Mouse (Mus musculus): Measurements from ENCODE around the gene Ubtf.

Ubtf gene

DNA sequence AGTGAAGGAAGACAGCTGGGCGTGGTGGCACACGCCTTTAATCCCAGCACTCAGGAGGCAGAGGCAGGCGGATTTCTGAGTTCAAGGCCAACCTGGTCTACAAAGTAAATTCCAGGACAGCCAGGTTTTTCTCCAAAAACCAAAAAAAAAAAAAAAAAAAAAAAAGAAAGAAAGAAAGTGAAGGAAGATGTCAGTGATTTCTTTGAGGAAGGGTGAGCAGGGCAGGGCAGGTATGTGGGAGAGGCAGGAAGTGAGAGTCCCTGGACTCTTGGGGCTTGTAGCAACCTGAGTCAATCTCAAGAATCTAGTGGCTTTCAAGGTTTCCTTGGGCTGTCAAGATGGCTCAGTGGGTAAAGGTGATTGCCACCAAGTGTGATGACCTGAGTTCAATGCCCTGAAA is 24.9 kb upstream of the Ubtf start:
- no peak for DNase-seq

DNA sequence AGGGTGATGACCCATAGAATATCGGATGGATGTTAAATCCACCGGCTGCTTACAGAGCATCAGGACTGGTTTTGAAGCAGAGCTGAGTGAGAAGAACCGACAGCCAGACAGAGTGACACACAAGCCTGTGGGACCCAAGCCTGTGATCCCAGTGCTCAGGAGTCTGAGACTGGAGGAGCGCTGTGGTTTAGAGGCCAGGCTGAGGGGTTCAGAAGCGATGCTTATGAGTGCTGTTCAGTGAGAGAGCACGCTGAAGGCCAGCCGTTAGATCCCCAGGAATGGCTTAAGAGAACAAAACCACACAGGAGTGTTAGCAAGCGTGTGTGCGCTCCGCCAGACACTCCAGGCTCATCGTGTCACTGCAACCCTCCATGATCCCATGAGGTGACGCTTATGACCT is 23.2 kb upstream of the Ubtf start:
- DNase-seq: no peak

DNA sequence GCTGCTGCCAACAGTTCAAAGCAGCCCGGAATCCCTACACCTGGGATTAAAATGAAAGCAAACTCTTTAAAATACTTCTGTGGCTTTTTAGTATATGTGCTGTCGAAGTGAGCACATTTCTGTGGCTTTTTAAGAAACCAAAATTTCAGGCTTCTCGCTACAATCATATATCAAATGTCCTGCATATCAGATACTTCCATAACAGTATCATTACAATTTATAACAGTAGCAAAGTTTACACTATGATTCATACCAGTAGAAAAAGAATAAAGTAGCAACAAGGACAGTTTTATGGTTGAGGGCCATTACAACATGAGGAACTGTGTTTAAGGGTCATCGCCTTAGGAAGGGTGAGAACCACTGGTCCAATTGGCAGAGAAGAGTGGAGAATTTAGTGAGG is 21.6 kb upstream of the Ubtf start:
- no peak for DNase-seq

DNA sequence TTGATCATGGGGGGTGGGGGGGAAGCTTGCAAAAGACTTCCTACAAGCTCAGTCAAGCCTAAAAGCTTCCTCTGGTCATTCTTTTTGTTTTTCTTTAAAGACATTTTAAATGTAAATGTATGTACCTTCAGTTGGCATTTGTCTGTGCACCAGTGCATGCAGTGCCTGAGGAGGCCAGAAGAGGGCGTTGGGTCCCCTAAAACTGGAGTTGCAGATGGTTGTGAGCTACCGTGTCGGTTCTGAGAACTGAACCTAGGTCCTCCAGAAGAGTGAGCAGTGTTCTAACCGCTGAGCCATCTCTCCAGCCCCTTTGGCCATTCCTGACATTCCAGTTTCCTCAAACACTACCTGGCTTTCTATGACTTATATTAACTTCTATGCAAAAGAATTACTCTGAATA is 20.1 kb upstream of the Ubtf start:
- DNase-seq: peak; percentile 60 to 70

DNA sequence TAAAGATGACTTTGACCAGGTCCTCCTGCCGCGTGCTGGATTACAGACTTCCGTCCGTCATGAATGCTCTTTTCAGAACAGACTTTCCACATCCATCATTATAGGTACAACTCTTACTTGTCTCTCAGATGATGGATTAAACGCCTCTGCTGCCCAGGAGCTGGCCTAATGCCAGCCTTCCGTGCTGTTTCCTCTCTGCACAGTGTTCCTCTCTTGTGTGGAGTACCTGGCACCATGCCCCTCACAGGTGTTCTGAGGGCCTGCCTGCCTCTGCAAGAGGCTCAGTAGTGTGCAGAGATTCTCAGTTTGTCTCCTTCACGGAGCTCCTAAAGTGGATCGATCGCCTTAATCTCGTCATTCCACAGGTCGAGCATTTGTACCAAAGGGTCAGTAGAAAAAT is 19.7 kb upstream of the Ubtf start:
- peak; percentile 84 to 91 for DNase-seq

DNA sequence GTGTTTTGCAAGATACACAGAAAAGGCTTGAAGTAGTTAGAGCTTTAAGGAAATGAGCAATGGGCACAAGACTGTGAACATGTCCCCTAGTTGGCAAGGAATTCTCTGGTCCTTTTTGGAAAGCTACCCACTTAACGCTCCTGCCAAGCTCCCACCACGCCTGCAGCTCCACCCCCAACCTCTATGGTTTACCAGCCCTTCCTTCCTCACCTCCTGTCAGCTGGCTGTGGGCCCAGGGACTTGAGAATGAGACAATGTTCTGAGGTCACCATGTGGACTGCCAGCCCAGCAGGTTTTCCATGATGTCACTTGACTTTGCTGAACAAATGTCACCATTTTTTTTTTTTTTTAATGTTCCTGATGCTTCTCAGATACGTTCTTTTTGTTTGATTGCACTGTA is 19.0 kb upstream of the Ubtf start:
- peak; percentile 96 to 99 for DNase-seq

DNA sequence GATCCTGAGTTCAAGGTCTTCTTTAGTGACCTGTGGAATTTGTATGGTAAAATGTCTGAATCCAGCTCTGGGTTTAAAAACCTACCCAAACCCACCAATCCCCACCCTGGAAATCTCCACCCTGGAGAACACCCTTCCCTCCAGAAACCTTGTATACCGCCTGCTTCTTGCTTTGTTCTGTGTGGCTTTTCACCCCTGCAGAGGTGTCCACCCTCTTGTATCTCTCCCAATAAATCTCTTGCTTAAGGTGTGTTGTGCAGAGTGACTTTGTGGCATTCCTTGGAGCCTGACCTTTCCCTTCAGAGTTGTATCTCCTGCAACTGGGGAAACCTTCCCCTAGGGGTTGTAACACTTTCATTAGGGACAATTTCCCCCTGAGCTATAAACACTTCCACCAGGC is 18.4 kb upstream of the Ubtf start:
- no peak for DNase-seq

DNA sequence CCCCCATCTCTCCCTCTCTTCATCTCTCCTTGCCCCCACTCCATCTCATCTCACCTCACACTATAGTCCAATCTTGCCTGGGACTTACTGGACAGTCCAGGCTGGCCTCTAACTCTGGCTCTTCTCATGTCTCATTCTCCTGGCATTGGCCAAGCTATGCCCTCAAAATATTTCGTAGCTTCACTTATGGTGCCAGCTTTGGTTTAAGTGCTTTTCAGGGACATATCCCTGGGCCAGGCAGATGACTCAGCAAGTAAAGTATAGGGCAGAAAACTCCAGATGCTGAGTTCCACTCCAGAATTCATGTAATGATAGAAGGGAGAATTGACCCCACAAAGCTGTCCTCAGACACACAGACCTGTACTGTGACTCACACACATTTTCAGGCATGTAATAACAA is 16.6 kb upstream of the Ubtf start:
- no peak for DNase-seq

DNA sequence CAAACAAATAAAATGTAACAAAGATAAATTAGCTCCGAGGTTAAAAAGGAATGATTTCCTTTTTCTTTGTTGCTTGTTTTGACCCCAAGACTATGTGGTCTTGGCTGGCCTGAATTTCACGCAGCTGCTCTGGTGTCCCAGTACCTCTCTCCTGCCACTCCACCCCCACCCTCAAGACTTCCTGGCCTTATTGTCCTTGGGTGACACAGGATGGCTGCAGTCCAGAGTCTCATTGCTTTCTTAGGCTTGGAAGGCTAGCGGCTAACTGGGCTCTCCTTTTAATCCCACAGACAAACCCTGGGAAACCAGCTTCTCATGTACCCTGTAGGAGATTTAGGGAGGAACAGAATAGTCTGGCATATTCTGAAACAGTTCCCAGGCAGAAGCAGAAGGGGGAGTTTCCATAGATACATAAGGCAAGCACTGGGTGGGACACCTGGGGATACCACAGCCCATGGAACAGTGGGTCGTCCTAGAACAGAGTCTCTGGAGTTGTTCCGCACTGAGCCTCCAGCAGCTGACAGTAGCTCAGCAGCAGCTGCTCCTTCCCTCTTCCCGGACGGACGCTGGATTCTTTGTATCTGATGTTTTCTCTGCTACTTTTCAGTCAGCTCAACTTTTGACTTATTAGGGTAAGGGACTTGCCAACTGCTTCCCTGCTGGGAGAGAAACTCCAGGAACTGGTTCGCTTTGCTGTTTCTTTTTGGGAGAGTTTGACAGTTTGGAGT is 15.6 kb upstream of the Ubtf start:
- peak; percentile 30 to 45 for DNase-seq

DNA sequence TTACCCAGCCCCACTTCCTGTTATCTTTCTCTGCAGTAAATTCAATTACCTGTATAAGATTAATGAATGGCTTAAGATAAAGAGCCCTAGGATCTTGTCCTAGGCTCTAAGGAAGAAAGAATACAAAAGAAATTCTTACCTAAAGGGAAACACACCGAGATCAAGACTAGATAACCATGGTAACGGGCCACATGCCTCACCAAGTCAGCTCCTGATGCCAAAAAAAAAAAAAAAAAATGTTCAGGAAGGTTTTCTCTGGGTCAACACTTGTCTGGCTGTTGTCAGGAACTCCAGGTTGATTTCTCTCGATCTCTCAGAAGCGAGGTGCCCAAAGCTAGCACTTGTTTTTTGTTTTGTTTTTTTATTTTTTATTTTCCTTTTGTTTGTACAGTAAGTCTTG is 14.5 kb upstream of the Ubtf start:
- DNase-seq: no peak

DNA sequence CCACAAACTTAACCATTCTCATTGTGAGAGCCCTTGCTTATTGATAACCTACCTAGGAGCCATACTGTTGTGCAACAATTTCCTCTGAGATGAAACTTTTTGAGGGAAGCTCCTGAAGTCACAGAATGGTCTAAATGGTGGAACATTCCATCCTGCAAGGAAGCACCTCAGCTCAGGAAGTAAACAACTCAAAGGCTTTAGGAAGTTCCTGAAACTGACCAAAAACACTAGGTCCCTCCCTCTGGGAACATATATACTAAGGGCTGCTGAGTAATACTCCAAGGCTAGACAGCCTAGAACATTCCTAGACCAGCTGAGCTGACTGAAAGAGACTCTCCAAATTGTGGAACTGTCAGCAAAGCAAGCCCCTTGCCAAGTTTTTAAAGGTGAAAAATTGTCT is 13.5 kb upstream of the Ubtf start:
- no peak for DNase-seq

DNA sequence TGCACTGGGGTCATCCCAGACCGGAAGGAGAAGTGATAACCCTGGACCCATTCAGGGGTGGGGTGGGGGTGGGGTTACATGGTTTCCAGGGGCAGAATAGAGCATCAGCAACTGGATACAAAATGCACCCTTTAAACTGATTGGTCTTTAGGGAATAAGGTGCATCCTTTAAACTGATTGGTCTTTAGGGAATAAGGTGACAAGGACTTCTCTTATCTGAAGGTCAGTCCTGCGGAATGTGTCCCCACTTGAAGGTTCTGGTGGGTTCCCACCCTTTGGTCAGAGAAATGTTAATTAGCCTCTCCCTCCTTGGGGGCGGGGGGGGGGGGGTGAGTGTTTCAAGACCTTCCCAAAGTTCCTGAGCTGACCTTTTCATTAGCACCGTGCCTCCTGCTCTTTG is 12.3 kb upstream of the Ubtf start:
- DNase-seq: no peak

DNA sequence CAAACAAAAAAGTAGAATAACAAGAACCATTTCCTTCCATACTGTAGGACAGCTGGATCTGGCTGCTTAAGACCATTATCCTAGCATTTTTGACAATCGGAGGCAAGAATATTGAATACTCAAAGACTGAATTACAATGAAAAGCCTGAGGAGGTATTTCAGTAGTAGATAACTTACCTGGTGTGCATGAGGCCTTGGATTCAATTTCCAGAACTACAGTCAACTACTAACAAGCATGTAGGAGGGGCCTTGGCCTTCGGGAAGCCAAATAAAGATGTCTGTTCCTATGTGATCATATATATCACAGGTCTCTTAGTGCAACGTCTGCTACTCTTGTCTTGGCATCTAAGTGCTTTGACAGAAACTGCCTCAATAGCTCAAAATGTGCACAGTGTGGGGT is 10.5 kb upstream of the Ubtf start:
- no peak for DNase-seq

DNA sequence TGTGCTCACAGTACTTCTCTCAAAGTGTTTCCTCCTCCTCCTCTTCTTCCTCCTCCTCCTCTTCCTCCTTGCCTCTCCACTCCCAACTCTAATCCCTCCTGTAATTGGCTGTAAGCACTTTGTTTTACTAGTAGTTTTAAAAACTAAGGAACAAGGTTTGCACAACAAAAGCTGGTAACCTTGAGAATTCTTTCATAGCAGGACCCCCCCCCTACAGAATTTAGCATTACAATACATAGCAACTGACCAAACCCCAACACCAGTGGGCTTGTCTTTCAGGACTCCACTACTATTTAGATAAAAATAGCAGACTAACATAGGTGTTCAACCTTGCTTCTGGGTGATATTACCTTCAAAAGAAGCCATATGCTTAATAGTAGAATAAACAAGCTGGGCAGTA is 10.0 kb upstream of the Ubtf start:
- DNase-seq: no peak

DNA sequence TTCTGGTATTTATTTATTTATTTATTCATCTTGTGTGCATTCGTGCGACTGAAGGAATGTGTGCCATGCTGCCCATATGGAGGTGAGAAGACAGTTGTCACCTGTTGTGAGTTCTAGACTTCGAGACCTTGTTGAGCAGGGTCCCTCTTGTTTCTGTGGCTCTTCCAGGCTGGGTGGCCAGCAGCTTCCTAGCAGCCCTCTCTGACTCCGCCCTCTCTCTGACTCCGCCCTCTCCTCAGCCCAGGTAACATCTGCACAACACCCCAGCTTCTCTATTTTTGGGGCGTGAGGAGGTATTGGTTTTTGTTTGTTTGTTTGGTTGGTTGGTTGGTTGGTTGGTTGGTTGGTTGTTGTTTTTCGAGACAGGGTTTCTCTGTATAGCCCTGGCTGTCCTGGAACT is 8.3 kb upstream of the Ubtf start:
- DNase-seq: no peak

DNA sequence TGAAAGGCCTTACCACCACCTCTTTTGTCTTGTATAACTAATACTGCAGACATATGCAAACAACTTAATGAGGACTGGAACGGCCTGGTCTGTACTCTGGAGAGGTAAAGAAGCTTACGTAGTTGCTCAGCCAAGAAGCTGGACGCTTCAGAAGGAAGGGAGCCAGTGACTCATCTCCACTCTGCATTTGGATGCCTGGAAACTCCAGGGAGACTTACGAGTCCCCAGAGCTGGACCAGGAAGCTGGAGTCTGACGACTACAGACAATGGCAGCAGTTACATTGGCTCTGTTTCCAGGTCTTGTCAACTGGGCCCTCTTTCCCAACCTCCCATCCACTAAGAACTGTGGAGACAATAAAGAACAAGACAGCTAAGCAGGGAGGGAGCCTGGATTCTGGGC is 7.7 kb upstream of the Ubtf start:
- no peak for DNase-seq

DNA sequence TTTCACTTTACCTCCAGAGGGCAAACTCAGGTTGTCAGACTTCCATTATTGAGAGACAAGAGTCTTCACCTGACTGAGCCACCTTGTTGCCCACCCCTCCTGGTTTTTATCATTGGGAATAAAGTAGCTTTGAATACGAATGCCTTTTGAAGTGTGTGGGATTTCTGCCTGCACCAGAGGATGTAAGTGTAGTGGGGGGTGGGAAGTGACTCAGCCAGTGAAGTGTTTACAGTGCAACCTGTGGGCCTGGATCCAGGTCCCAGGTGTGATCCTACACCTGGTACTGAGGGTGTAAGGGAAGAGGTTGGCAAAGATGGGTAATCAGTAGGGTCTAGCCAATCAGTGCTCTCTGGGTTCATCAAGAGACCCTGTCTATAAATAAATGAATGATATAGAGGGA is 4.0 kb upstream of the Ubtf start:
- no peak for DNase-seq

DNA sequence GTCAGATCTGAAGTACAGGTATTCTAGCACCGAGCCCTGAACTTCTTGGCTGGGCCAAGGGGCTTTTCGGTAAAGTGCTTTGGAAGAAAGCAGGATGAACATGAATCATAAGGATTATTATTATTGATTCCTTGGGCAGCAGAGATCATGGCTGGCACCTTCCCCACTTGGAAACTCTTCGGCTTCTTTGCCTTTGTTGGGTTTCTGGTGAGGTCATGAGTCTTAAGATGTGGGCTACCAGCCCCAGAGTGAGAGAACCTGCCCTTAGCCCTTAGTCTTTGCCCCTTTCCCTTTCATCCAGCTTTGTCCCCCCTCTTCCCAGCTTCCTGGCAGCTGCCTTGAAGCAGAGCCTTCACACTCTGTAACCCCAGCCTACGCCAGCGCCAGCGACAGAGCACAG is 2.4 kb upstream of the Ubtf start:
- no peak for DNase-seq

DNA sequence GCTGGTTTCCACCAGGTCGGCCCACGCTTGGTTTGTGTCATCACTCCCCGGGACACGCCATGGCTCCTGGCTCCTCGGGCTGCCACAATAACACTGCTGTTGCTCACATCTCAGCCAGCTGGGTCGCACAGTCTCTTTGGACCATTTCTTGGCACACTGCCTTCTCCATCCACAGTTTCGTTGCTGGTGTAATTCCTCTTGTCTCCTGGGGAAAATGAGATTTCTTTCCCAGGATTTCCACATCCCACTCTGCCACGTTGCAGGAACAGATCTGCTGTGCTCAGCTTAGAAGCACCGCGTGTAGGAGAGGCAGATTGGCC is 1.1 kb upstream of the Ubtf start:
- peak in 1 of 2 experiments; percentile 78 for DNase-seq

DNA sequence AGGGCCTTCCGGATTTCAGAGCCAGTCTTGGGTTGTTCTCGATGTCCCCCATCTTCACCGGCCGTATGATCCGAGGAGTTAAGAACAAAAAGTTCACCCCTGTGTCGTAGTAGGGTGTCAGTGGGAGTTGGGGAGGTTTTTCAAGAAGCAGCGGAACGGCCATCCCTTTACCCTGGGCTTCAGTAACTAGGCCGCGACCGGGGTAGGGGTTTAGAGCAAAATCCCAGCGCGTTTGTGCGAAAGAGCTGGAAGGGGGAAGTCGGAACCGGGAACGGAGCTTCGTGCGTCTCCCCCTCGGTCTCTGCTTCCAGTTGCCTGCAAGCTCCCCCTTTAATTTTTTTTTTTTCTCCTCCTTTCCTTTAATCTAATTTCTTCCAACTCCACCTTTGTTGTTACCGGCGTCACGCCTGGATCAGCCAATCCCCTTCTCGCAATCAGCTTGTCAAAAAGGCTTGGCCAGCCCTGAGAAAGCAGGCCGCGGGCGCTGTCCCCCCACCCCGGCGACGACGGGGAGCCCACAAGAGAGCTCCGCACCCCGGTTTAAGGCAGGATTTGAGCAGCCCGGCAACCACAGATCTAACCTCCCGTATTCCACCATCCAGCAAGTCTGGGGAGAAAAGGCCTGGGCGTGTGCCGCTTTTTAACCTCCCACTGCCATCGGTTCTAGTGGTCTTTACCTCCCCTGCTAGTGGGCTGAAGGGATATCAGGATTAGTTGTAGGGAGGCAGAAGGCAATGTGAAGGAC is 571 bp upstream of the Ubtf start:
- peak; percentile 92 to 94 for DNase-seq

DNA sequence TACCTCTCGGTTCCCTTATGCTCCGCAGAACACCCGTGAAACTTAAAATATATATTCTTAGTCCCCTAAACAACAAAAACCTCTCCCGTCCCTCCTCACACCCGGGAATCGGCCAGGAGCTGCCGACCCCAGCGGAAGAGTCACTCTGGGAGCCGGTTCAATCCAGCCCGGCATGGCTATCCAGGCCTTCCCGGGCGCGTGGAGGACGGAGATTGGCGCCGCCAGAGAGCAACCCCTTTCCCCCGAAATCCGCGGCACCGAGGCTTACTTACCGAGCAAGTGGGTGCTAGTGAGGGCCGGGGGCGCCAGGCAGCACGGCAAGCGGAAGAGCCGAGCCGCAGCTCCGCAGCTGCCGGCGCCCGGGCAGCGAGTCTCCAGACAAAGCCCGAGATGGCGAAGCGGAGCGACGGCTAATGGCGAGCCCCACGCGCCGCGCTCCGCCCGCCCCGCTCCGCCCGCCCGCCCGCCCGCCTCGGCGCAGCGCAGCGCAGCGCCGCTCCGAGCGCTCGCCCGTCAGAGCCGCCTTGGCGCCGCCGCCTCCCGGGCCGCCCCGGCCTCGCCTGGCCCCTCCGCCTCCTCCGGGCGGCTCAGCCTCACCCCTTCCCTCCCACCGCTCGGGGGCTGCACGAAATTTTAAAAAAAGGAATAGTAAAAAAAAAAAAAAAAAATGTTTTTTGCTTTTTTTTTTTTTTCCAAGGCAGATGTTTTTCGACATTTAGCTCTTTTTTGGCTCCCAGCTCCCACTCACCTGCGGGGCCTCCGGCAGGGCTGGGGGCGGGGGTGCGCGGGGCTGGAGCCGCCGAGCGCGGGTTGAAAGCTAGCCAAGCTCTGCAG is 749 bp downstream of the Ubtf start:
- DNase-seq: peak; percentile 78 to 80

DNA sequence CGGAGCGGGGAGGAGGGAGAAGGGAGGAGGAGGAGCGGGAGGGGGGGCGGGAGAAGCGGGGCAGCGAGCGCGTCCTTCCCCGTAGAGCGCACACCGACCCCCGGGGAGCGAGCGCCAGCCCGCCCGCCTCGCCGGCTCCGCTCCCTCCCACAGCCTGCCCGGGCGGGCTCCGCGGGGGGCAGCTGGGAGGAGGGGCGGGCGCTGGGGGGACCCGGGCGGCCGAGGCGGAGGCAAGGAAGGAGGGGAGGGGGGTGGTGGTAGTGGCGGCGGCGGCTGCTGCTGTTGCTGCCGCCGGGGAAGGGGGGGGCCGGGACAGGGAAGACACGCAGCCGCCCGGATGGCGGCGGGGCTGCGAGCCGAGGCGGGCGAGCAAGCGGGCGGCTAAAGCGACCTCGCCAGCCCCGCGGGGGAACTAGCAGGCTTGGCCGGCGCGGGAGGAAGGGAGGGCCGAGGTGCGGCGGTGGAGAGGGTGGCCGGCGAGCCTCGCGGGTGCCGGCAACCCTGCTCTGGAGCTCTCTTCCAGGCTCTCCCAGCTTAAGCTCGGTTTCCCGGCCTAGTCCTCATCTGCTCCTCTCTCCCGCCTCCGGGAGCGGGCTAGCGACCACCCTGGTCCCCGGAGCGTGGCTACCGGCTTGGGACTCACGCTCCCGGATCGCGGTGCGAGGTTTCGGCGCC is 1.5 kb downstream of the Ubtf start:
- DNase-seq: peak; percentile 83 to 86

DNA sequence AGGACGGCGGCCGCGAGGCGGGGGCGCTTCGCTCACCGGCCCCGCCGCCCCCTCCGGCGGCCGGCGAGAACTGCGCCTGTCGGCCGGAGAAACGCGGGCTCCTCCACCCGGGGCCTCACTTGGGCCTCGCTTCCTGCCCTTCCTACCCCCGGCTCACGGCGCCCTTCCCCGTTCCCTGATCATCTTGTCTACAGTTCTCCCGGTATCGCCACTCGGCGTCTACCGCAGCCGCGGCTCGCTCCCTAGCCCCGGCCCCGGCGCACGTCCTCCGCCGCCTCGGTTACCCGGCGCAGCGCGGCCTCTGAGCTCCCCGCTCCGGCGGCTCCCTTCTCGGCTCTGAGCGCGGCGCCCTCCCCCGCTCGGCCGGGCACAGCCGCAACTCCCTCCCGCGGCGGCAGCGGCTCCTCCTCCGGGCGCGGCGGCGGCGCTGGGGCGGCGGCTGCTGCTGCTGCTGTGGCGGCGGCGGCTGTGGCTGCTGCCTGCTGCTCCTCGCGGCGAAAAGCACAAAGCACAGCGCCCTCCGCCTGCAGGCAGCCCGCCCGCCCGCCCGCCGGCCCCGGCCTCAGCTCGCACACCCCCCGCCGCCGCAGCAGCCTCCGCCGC is 2.1 kb downstream of the Ubtf start:
- DNase-seq: peak; percentile 76 to 81
